Mouse (Mus musculus): ENCODE results near the gene Nme6. TPM values are rescaled to one million over a fixed set of nuclear protein-coding genes. Genes with fewer than 3 reads are reported as not detected.

Gene Nme6
- polyA plus RNA-seq, 1 experiment from 2014 or later, result 59.4 TPM

GRCm38 (mm10) chr9:109875695-109876601 lies 43.4 kb downstream of the Nme6 start:
- Histone ChIP-seq H3K36me3 (replicated peaks) (peaks cover 8% of the 10 kb centered on the region; the same call in 1 of the 2 replicates), H3K4me1 (peaks cover 18% of the 10 kb centered on the region), H3K4me3 (peak overlapping the region; percentile 94), H3K9ac (peak overlapping the region; percentile 61), H3K27ac (peak overlapping the region; percentile 78), H3K27me3 (replicated peaks) (no peaks in the 10 kb centered on the region), H3K9me3 (no peaks in the 10 kb centered on the region), H3K4me2 (peak overlapping the region; percentile 68)
- peak; percentile 74 for ATAC-seq (replicated peaks)
- WGBS, result under 1% methylated on average over 75 of the region's 76 CpGs

- Histone ChIP-seq H3K27ac (no peak overlapping the region), H3K9ac (peak overlapping the region; percentile 61; the same call in 1 of the 2 replicates), H3K36me3 (replicated peaks) (peaks cover 13% of the 10 kb centered on the region; the same call in 1 of the 2 replicates), H3K9me3 (no peaks in the 10 kb centered on the region), H3K27me3 (replicated peaks) (no peaks in the 10 kb centered on the region), H3K4me2 (peak overlapping the region; percentile 68), H3K4me1 (peaks cover 18% of the 10 kb centered on the region), H3K4me3 (peak overlapping the region; percentile 94)
- 9% methylated on average over 3 of the region's 3 CpGs for WGBS
- no peak for ATAC-seq (replicated peaks)
These were observed 44.2 kb downstream of the Nme6 start for GRCm38 (mm10) chr9:109876756-109877155.

- no peak overlapping the region for H3K4me3 ChIP-seq
- no peak overlapping the region for H3K27ac ChIP-seq
- H3K4me2 ChIP-seq, result peak overlapping the region; percentile 68
- H3K36me3 ChIP-seq (replicated peaks), result peaks cover 13% of the 10 kb centered on the region; the same call in 1 of the 2 replicates
- no peak overlapping the region for H3K9ac ChIP-seq
- ATAC-seq (replicated peaks), result no peak
- H3K9me3 ChIP-seq, result no peaks in the 10 kb centered on the region
- no peaks in the 10 kb centered on the region for H3K27me3 ChIP-seq (replicated peaks)
- H3K4me1 ChIP-seq, result peaks cover 18% of the 10 kb centered on the region
- 77% methylated on average over 5 of the region's 5 CpGs for WGBS
These were observed 45.1 kb downstream of the Nme6 start for GRCm38 (mm10) chr9:109877666-109878065.

- 98% methylated on average over 1 of the region's 1 CpGs for WGBS
- H3K36me3 ChIP-seq (replicated peaks), result peaks cover 22% of the 10 kb centered on the region; the same call in 1 of the 2 replicates
These were observed 46.8 kb downstream of the Nme6 start for GRCm38 (mm10) chr9:109879305-109879704.

GRCm38 (mm10) chr9:109886259-109886658 lies 53.7 kb downstream of the Nme6 start:
- no peak overlapping the region for H3K27ac ChIP-seq
- no peak overlapping the region for H3K4me2 ChIP-seq
- peaks cover 61% of the 10 kb centered on the region for H3K36me3 ChIP-seq (replicated peaks)
- 90% methylated on average over 4 of the region's 4 CpGs for WGBS
- no peak overlapping the region for H3K9ac ChIP-seq
- H3K9me3 ChIP-seq, result no peaks in the 10 kb centered on the region
- no peaks in the 10 kb centered on the region for H3K4me1 ChIP-seq
- H3K4me3 ChIP-seq, result no peak overlapping the region
- ATAC-seq (replicated peaks), result no peak
- H3K27me3 ChIP-seq (replicated peaks), result no peaks in the 10 kb centered on the region

More at GRCm38 (mm10) chr9:109879305-109879704, 46.8 kb downstream of the Nme6 start:
- Histone ChIP-seq H3K4me2 (no peak overlapping the region), H3K27ac (no peak overlapping the region), H3K9ac (no peak overlapping the region), H3K27me3 (replicated peaks) (no peaks in the 10 kb centered on the region), H3K4me3 (no peak overlapping the region), H3K4me1 (peaks cover 18% of the 10 kb centered on the region), H3K9me3 (no peaks in the 10 kb centered on the region)
- ATAC-seq (replicated peaks), result no peak

- Histone ChIP-seq H3K9ac (no peak overlapping the region), H3K9me3 (no peaks in the 10 kb centered on the region), H3K27ac (no peak overlapping the region), H3K36me3 (replicated peaks) (peaks cover 63% of the 10 kb centered on the region), H3K4me2 (no peak overlapping the region), H3K4me1 (no peaks in the 10 kb centered on the region), H3K4me3 (no peak overlapping the region), H3K27me3 (replicated peaks) (no peaks in the 10 kb centered on the region)
- WGBS, result 92% methylated on average over 5 of the region's 5 CpGs
- no peak for ATAC-seq (replicated peaks)
These were observed 54.8 kb downstream of the Nme6 start for GRCm38 (mm10) chr9:109887321-109887720.

- WGBS, result 94% methylated on average over 8 of the region's 8 CpGs
- no peak for ATAC-seq (replicated peaks)
- peaks cover 37% of the 10 kb centered on the region for H3K36me3 ChIP-seq (replicated peaks)
These were observed 59.0 kb downstream of the Nme6 start for GRCm38 (mm10) chr9:109891501-109891900.

More at GRCm38 (mm10) chr9:109891501-109891900, 59.0 kb downstream of the Nme6 start:
- no peak overlapping the region for H3K9ac ChIP-seq
- no peaks in the 10 kb centered on the region for H3K27me3 ChIP-seq (replicated peaks)
- no peak overlapping the region for H3K4me2 ChIP-seq
- H3K9me3 ChIP-seq, result no peaks in the 10 kb centered on the region
- H3K27ac ChIP-seq, result no peak overlapping the region
- peaks cover 5% of the 10 kb centered on the region for H3K4me1 ChIP-seq
- no peak overlapping the region for H3K4me3 ChIP-seq

Small RNA genes lying within 50 kb of the gene (microRNA-seq; reads per million reads assigned to microRNA genes)
- gene Mir7089, result 0.92 reads per million

Other genes starting within 250 kb of the Nme6 start
- gene Fbxw24, start 206.7 kb upstream of the Nme6 start, polyA plus RNA-seq (2015; fragmentation: Nextera tagmentation; extraction: Ambion mirVana), result 0.23 TPM in 1 of 2 replicates, not detected in the other
- gene Fbxw25, start 168.1 kb upstream of the Nme6 start, polyA plus RNA-seq (2015; fragmentation: Nextera tagmentation; extraction: Ambion mirVana), result not detected in 2 replicates
- gene Fbxw18, start 130.0 kb upstream of the Nme6 start, polyA plus RNA-seq (2015; fragmentation: Nextera tagmentation; extraction: Ambion mirVana), result 0.11 and 0.18 TPM in 2 replicates
- gene Fbxw26, start 86.7 kb upstream of the Nme6 start, polyA plus RNA-seq (2015; fragmentation: Nextera tagmentation; extraction: Ambion mirVana), result not detected in 2 replicates
- 0.44 TPM in 1 of 2 replicates, not detected in the other for gene Fbxw27, start 42.1 kb upstream of the Nme6 start, polyA plus RNA-seq (2015; fragmentation: Nextera tagmentation; extraction: Ambion mirVana)
- 0.29 TPM in 1 of 2 replicates, not detected in the other for gene Spink8, start 20.5 kb upstream of the Nme6 start, polyA plus RNA-seq (2015; fragmentation: Nextera tagmentation; extraction: Ambion mirVana)
- 2.6 TPM in 1 of 2 replicates, not detected in the other for gene Camp, start 16.9 kb downstream of the Nme6 start, polyA plus RNA-seq (2015; fragmentation: Nextera tagmentation; extraction: Ambion mirVana)
- gene Cdc25a, start 42.8 kb downstream of the Nme6 start, polyA plus RNA-seq (2015; fragmentation: Nextera tagmentation; extraction: Ambion mirVana), result 12.4 and 14.7 TPM in 2 replicates
- gene Map4, start 98.7 kb downstream of the Nme6 start, polyA plus RNA-seq (2015; fragmentation: Nextera tagmentation; extraction: Ambion mirVana), result 167 and 181 TPM in 2 replicates